Mouse (Mus musculus): ENCODE measurements around the gene Cptp. TPM values are rescaled to one million over a fixed set of nuclear protein-coding genes. Genes with fewer than 3 reads are reported as not detected.

The Cptp gene
- total RNA-seq (2021): 10 to 100 TPM; 16.9 to 17.5 TPM
- long read RNA-seq, experiment 1, transcript Cptp-201 (3 exons, 2,662 nt): major isoform, 10 of 11 reads
- long read RNA-seq, experiment 1, partial matches to known transcripts: 1 of 11 reads
- long read RNA-seq, experiment 1, other reads (novel, unspliced or antisense): 0 of 11 reads
- long read RNA-seq, experiment 2, transcript Cptp-201 (3 exons, 2,662 nt): major isoform, 18 of 21 reads
- long read RNA-seq, experiment 2, partial matches to known transcripts: 2 of 21 reads
- long read RNA-seq, experiment 2, other reads (novel, unspliced or antisense): 1 of 21 reads

- DNase-seq (ENCODE audit: low spot score in 2 of 2): peak; percentile 95
These were observed at the start of gene Cptp, which contains the start of gene Ints11 for GRCm38 (mm10) chr4:155869317-155870033. Gene Cptp, minus strand, starts transcription at chr4:155869440. Gene Ints11, plus strand, starts transcription at chr4:155869546.

GRCm38 (mm10) chr4:155908751-155909150 lies 39.5 kb upstream of the Cptp start:
- DNase-seq (ENCODE audit: low spot score in 2 of 2): no peak

- peak; percentile 1 to 13 for DNase-seq (ENCODE audit: low spot score in 2 of 2)
These were observed 39.0 kb upstream of the Cptp start for GRCm38 (mm10) chr4:155908281-155908680.

- peak; percentile 1 to 15 for DNase-seq (ENCODE audit: low spot score in 2 of 2)
These were observed 37.8 kb upstream of the Cptp start for GRCm38 (mm10) chr4:155907003-155907402.

- DNase-seq (ENCODE audit: low spot score in 2 of 2): peak in 1 of 2 experiments; percentile 16
These were observed 36.9 kb upstream of the Cptp start for GRCm38 (mm10) chr4:155906125-155906524.

- peak in 1 of 2 experiments; percentile 17 for DNase-seq (ENCODE audit: low spot score in 2 of 2)
These were observed 36.4 kb upstream of the Cptp start for GRCm38 (mm10) chr4:155905634-155906033.

GRCm38 (mm10) chr4:155904318-155905102 lies 35.3 kb upstream of the Cptp start:
- DNase-seq (ENCODE audit: low spot score in 2 of 2): peak in 1 of 2 experiments; percentile 18

GRCm38 (mm10) chr4:155903246-155903645 lies 34.0 kb upstream of the Cptp start:
- DNase-seq (ENCODE audit: low spot score in 2 of 2): peak in 1 of 2 experiments; percentile 17

- DNase-seq (ENCODE audit: low spot score in 2 of 2): peak; percentile 1 to 23
These were observed 32.0 kb upstream of the Cptp start for GRCm38 (mm10) chr4:155901205-155901604.

GRCm38 (mm10) chr4:155899355-155899754 lies 30.1 kb upstream of the Cptp start:
- peak in 1 of 2 experiments; percentile 18 for DNase-seq (ENCODE audit: low spot score in 2 of 2)

GRCm38 (mm10) chr4:155898318-155898717 lies 29.1 kb upstream of the Cptp start:
- DNase-seq (ENCODE audit: low spot score in 2 of 2): no peak

GRCm38 (mm10) chr4:155896461-155896860 lies 27.2 kb upstream of the Cptp start:
- peak in 1 of 2 experiments; percentile 20 for DNase-seq (ENCODE audit: low spot score in 2 of 2)

GRCm38 (mm10) chr4:155895826-155896225 lies 26.6 kb upstream of the Cptp start:
- DNase-seq (ENCODE audit: low spot score in 2 of 2): peak; percentile 2 to 20

GRCm38 (mm10) chr4:155895216-155895615 lies 26.0 kb upstream of the Cptp start:
- peak; percentile 29 to 44 for DNase-seq (ENCODE audit: low spot score in 2 of 2)

- DNase-seq (ENCODE audit: low spot score in 2 of 2): peak; percentile 49 to 65
These were observed 25.2 kb upstream of the Cptp start for GRCm38 (mm10) chr4:155894311-155894881.

GRCm38 (mm10) chr4:155893212-155893690 lies 24.0 kb upstream of the Cptp start:
- peak in 1 of 2 experiments; percentile 13 for DNase-seq (ENCODE audit: low spot score in 2 of 2)

- no peak for DNase-seq (ENCODE audit: low spot score in 2 of 2)
These were observed 23.4 kb upstream of the Cptp start for GRCm38 (mm10) chr4:155892438-155893211.

- peak; percentile 80 to 85 for DNase-seq (ENCODE audit: low spot score in 2 of 2)
These were observed 22.8 kb upstream of the Cptp start for GRCm38 (mm10) chr4:155892017-155892416.

GRCm38 (mm10) chr4:155891551-155892001 lies 22.3 kb upstream of the Cptp start, which contains the start of the genes Pusl1 and Acap3:
Gene Pusl1, minus strand, starts transcription at chr4:155891781.
Gene Acap3, plus strand, starts transcription at chr4:155891822.
- DNase-seq (ENCODE audit: low spot score in 2 of 2): peak; percentile 97 to 98

- no peak for DNase-seq (ENCODE audit: low spot score in 2 of 2)
These were observed 21.8 kb upstream of the Cptp start for GRCm38 (mm10) chr4:155891011-155891471.
